Mouse (Mus musculus) erythroid progenitor cell, adult 5-6 weeks (primary cell): Measurements from ENCODE around the gene Rgmb. TPM values are rescaled to one million over a fixed set of nuclear protein-coding genes. Genes with fewer than 3 reads are reported as not detected.

Experiments used
- ATAC-seq: replicated peaks from 2 replicates; pipeline ENCODE4 v1.8.0; 2016; ENCODE audit warnings: moderate number of reproducible peaks, mild to moderate bottlenecking, moderate TSS enrichment, inconsistent platforms; ENCODE audit not compliant: poor library complexity, low FRiP score, severe bottlenecking
- total RNA-seq, 2 experiments: library from RNA; stranded (forward) in 1 of 2; stranded (reverse) in 1 of 2; fragments of 150-400 nt in 1 of 2; fragments of 186-747, 209-891 nt in 1 of 2; gene quantifications; 2 replicates each; pipeline versions ENCODE4 v1.2.3 to v1.2.4; 2015 to 2017; ENCODE audit warnings: low replicate concordance in 2 of 2

The Rgmb gene
- total RNA-seq, 2 experiments from 2014 or later, result not detected

GRCm38 (mm10) chr17:15823838-15824237 lies 7.0 kb downstream of the Rgmb start:
- ATAC-seq, result no peak

GRCm38 (mm10) chr17:15823215-15823614 lies 7.6 kb downstream of the Rgmb start:
- no peak for ATAC-seq

- no peak for ATAC-seq
Measured at GRCm38 (mm10) chr17:15822376-15822775, 8.5 kb downstream of the Rgmb start.

GRCm38 (mm10) chr17:15821706-15822105 lies 9.1 kb downstream of the Rgmb start:
- ATAC-seq, result no peak

GRCm38 (mm10) chr17:15820761-15821160 lies 10.1 kb downstream of the Rgmb start:
- no peak for ATAC-seq

- ATAC-seq, result no peak
Measured at GRCm38 (mm10) chr17:15820146-15820545, 10.7 kb downstream of the Rgmb start.

- no peak for ATAC-seq
Measured at GRCm38 (mm10) chr17:15818372-15818771, 12.5 kb downstream of the Rgmb start.

GRCm38 (mm10) chr17:15817634-15818033 lies 13.2 kb downstream of the Rgmb start:
- no peak for ATAC-seq

- no peak for ATAC-seq
Measured at GRCm38 (mm10) chr17:15817096-15817450, 13.8 kb downstream of the Rgmb start.

- ATAC-seq, result no peak
Measured at GRCm38 (mm10) chr17:15816379-15817095, 14.3 kb downstream of the Rgmb start.

GRCm38 (mm10) chr17:15815312-15816018 lies 15.4 kb downstream of the Rgmb start:
- no peak for ATAC-seq

GRCm38 (mm10) chr17:15813658-15814212 lies 17.1 kb downstream of the Rgmb start:
- ATAC-seq, result no peak

- no peak for ATAC-seq
Measured at GRCm38 (mm10) chr17:15812136-15812778, 18.6 kb downstream of the Rgmb start.

- ATAC-seq, result no peak
Measured at GRCm38 (mm10) chr17:15809949-15810348, 20.9 kb downstream of the Rgmb start.

GRCm38 (mm10) chr17:15808468-15809374 lies 22.1 kb downstream of the Rgmb start:
- ATAC-seq, result no peak

- ATAC-seq, result no peak
Measured at GRCm38 (mm10) chr17:15808015-15808414, 22.8 kb downstream of the Rgmb start.

GRCm38 (mm10) chr17:15807295-15807984 lies 23.4 kb downstream of the Rgmb start:
- ATAC-seq, result no peak

- ATAC-seq, result no peak
Measured at GRCm38 (mm10) chr17:15804008-15804812, 26.6 kb downstream of the Rgmb start.
